Mouse (Mus musculus) CH12.LX (cell line): ENCODE measurements around the gene Ofcc1.

ENCODE experiments used
- CHD1 ChIP-seq: IDR thresholded peaks from 2 replicates; pipeline ENCODE4 v1.6.1; 2012; ENCODE audit warnings: low read depth, low read length, improper control_type of control experiment, inconsistent platforms
- CHD2 ChIP-seq: IDR thresholded peaks from 2 replicates; pipeline ENCODE4 v1.6.1; 2011; ENCODE audit warnings: low read length, improper control_type of control experiment
- CTCF ChIP-seq, 2 experiments: IDR thresholded peaks in 1 of 2; conservative IDR thresholded peaks in 1 of 2; 2 replicates each; pipeline ENCODE4 v1.5.1; 2011 to 2012; ENCODE audit warnings: low read depth in 2 of 2, low read length in 2 of 2, improper control_type of control experiment in 1 of 2, inconsistent platforms in 1 of 2, mild to moderate bottlenecking in 1 of 2, moderate library complexity in 1 of 2
- E2F4 ChIP-seq: IDR thresholded peaks from 2 replicates; pipeline ENCODE4 v1.6.1; 2011; ENCODE audit warnings: low read depth, low read length, improper control_type of control experiment; ENCODE audit not compliant: insufficient replicate concordance
- EP300 ChIP-seq: IDR thresholded peaks from 2 replicates; pipeline ENCODE4 v1.6.1; 2011; ENCODE audit warnings: low read length, improper control_type of control experiment
- MAZ ChIP-seq: IDR thresholded peaks from 2 replicates; pipeline ENCODE4 v1.6.1; 2012; ENCODE audit warnings: low read depth, mild to moderate bottlenecking, inconsistent platforms, low read length, improper control_type of control experiment, moderate library complexity
- MXI1 ChIP-seq: IDR thresholded peaks from 2 replicates; pipeline ENCODE4 v1.6.1; 2011; ENCODE audit warnings: mild to moderate bottlenecking, low read depth, low read length, improper control_type of control experiment
- POLR2A ChIP-seq: IDR thresholded peaks from 2 replicates; pipeline ENCODE4 v1.6.1; 2011; ENCODE audit warnings: low read depth, mild to moderate bottlenecking, improper control_type of control experiment, low read length
- SIN3A ChIP-seq: IDR thresholded peaks from 2 replicates; pipeline ENCODE4 v1.6.1; 2012; ENCODE audit warnings: low read length, improper control_type of control experiment, inconsistent platforms
- SMC3 ChIP-seq: IDR thresholded peaks from 2 replicates; pipeline ENCODE4 v1.6.1; 2011; ENCODE audit warnings: low read depth, low read length, improper control_type of control experiment

- no peak for TF ChIP-seq EP300
- no peak for TF ChIP-seq CTCF (conservative IDR thresholded peaks at IDR 0.05 in 1 of 2, IDR thresholded peaks at IDR 0.05 in 1 of 2; ENCODE audit: low read depth in 2 of 2, low read length in 2 of 2)
- TF ChIP-seq POLR2A, result no peak
- TF ChIP-seq CHD1, result no peak
- no peak for TF ChIP-seq SMC3
- no peak for TF ChIP-seq CHD2
- no peak for TF ChIP-seq E2F4
- TF ChIP-seq MAZ, result no peak
- TF ChIP-seq SIN3A, result no peak
- TF ChIP-seq MXI1, result no peak
Measured at GRCm38 (mm10) chr13:40390120-40390519, 28.9 kb upstream of the Ofcc1 start.
